Mouse (Mus musculus) kidney, adult 8-10 months (tissue): ENCODE results near the gene 0610030E20Rik.

Experiments used
- DNase-seq, 2 experiments: peaks; one replicate each; pipeline ENCODE4 v3.0.0; 2022

The 0610030E20Rik gene

GRCm38 (mm10) chr6:72371571-72371970 lies 24.5 kb downstream of the 0610030E20Rik start:
- no peak for DNase-seq

DNA sequence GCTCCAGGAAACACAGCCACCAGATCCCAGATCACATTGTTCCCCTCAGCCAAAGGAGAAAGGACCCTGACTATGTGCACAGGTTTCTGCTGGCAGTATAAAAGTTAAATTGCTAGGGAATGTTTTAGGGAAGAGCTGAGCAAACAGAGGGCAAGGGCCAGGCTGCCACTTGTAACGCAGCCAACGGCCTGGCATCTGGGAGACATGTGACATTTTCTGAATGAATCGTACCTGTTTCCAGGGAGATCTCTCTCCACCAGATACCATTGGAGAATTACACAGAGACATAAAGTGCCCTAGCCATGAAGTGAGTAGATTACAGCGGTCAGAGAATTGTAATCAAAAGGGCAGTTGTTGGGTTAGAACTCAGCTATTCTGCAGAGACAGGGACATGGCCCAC lies 26.1 kb downstream of the 0610030E20Rik start:
- no peak for DNase-seq

GRCm38 (mm10) chr6:72374206-72374605 lies 27.1 kb downstream of the 0610030E20Rik start:
- no peak for DNase-seq

- no peak for DNase-seq
Observed at GRCm38 (mm10) chr6:72374820-72375563, 27.9 kb downstream of the 0610030E20Rik start.

GRCm38 (mm10) chr6:72378510-72379234 lies 31.6 kb downstream of the 0610030E20Rik start:
- no peak for DNase-seq

GRCm38 (mm10) chr6:72379377-72380130 lies 32.4 kb downstream of the 0610030E20Rik start:
- DNase-seq, result no peak

GRCm38 (mm10) chr6:72380131-72380770 lies 33.1 kb downstream of the 0610030E20Rik start, which contains the start of gene Vamp5:
Gene Vamp5 (minus strand): TSS chr6:72380468.
- peak; percentile 82 to 85 for DNase-seq

DNA sequence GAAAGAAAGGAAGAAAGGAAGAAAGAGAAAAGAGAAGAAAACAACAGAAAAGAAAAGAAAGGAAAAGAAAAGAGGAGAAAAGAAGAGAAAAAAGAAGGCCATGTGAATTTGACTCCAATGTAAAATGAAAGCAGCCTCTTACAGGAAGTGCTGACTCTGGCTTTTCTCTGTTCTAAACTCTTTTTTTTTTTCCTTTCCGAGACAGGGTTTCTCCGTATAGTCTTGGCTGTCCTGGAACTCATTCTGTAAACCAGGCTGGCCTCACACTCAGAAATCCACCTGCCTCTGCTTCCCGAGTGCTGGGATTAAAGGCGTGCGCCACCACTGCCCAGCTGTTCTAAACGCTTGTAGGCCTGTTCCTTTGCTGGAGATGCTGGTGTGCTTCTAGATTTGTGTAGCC lies 35.4 kb downstream of the 0610030E20Rik start:
- no peak for DNase-seq

DNA sequence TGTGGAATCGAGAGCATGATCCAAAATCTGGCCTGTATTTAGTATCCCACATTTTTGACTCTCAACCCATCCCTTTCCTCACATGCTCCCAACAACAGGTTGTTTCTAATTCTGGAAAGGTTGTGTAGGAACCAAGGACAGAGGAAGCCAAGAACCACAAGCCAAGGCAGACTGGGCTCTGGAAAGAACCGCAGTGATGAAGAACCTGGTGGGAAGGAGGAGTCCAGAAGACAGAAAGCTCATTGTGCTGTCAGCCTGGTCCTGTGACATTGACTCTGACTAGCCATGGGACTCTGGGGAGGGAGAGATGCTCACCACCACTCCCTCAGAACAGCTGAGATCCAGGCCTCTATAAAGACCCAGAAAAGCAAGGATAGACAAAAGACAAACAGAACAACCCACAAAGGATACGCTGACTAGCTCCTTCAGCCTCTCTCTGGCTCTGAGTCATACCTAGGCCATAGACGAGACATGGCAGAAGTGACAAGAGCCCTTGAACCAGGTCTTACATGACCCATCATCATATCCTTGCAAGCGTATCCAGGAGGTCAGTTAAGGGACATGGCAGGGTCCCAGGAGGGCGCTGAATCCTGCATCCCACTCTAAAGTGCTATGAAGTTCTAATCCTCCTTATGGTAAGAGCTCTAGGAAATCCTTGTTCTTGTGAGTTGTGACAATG lies 36.2 kb downstream of the 0610030E20Rik start:
- no peak for DNase-seq

DNA sequence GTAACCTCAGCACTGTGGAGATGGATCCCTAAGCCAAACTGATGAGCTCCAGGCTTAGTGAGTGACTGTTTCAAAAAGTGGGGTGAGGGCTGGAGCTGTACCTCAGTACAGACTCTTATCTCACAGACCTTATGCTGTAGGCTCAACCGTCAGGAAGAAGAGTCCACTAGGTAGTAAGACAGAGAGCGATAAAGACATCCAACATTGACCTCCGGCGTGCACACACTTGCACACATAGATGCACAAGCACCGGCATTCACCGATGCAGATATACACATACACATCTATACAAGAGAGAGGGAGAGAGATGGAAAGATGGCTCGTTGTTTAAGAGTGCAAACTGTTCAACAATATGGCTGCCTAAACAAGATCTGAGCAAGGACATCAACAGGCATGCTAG lies 36.8 kb downstream of the 0610030E20Rik start:
- DNase-seq, result no peak

GRCm38 (mm10) chr6:72385258-72385657 lies 38.1 kb downstream of the 0610030E20Rik start:
- DNase-seq, result no peak

- DNase-seq, result no peak
Observed at GRCm38 (mm10) chr6:72386561-72386960, 39.4 kb downstream of the 0610030E20Rik start.

DNA sequence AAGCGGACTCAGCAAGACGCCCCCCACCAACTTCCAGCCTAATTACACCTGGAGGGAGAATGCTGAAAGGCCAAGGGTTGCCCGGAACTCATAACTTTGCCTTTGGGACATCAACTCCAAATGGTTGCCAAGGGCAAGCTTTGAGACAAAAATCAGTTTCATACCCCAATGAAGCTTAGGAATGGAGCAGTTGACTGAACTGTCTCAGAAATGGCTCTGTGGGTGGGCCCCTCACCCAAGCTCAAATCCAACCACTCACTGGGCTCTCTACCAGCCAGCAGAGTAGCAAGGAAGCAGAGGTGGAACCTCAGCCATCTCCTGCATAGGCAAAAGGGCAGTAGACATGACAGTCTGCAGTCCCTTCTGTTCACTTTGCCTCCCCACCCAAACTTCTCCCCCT lies 40.7 kb downstream of the 0610030E20Rik start:
- no peak for DNase-seq

GRCm38 (mm10) chr6:72388266-72388665 lies 41.1 kb downstream of the 0610030E20Rik start:
- no peak for DNase-seq

DNA sequence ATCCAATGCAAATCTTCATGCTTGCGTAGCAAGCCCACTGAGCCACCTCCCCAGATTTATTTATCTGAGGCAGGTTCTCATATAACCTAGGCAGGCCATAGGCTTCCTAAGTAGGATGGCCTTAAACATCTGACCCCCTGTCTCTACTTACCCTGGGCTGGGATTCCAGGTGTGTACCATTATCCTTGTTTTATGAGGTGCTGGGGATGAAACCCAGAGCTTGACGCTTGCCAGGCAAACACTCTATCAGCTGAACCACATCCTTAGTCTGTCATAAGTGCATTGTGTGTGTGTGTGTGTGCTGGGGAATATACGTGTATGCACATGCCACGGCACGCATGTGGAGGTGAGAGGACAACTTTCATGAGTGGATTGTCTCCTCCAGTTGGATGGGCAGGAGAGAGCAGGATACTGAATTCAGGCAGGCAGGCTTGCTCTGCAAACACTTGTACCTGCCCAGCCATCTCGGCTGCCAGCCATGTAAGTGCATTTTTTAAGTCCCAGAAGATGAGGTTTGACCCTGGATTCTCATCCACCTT lies 41.7 kb downstream of the 0610030E20Rik start:
- no peak for DNase-seq

GRCm38 (mm10) chr6:72389471-72389940 lies 42.4 kb downstream of the 0610030E20Rik start:
- DNase-seq, result no peak

GRCm38 (mm10) chr6:72389941-72390771 lies 43.0 kb downstream of the 0610030E20Rik start, which contains the start of gene Vamp8:
Gene Vamp8 (minus strand): TSS chr6:72390703.
- DNase-seq, result peak; percentile 90 to 94

GRCm38 (mm10) chr6:72390795-72391521 lies 43.8 kb downstream of the 0610030E20Rik start:
- peak; percentile 89 to 95 for DNase-seq

DNA sequence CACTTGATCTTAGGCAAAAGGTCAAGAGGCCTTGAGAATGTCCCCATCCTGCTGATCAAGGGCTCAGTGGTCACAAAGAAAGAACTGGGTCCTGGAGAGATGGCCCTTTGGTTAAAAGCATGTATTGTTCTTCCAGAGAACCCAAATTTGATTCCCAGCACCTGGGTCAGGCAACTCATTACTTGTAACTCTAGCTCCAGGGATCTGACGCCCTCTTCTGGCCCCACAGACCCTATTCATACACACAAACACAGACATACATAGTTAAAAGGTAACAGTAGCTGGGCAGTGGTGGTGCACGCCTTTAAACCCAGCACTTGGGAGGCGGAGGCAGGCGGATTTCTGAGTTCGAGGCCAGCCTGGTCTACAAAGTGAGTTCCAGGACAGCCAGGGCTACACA lies 45.2 kb downstream of the 0610030E20Rik start:
- DNase-seq, result no peak

- DNase-seq, result no peak
Observed at GRCm38 (mm10) chr6:72396837-72397251, 49.7 kb downstream of the 0610030E20Rik start.
